Mouse (Mus musculus) lung, postnatal 36 days (tissue): ENCODE results near the gene Snx30.

Source experiments
- DNase-seq: peaks from one replicate; pipeline ENCODE4 v3.0.0; 2022; ENCODE audit warnings: mixed read lengths

Gene Snx30

DNA sequence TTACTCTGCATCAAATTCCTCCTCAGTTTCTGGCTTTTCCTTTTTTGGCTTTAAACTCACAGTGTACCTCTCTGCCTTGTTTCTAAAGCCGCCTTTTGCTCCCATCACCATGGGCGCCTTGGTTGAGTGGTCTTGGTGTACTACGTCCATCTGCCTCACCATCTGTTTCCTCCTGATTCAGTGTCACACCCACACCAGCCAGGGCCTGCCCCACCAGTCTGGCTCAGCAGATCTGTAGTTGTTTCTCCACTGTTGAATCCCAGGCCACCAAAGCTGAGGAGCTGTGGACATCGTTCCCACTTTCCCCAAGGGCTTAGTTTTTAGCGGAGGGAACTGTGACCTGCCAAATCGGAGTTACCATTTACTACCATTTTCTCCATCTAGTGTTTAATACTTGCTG, 20.0 kb downstream of the Snx30 start:
- no peak for DNase-seq

DNA sequence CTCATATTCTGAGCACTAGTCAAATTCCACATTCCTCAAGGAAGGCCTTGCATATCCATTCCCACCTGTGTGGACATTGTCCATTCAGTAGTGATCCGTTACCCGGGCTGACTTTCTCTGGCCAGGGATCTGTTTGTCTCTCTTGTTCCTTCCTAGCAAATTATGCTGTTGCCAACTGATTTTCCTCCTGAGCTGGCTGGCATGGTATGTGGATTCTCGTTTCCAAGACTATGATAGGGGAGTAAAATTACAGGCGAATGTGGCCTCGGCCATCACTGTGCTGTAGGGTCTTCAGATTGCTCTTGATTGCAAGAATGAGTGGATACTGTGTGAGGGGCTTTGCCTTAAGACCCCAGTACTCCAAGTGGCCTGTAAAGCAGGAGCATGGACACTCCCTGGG, 20.7 kb downstream of the Snx30 start:
- DNase-seq = no peak

DNA sequence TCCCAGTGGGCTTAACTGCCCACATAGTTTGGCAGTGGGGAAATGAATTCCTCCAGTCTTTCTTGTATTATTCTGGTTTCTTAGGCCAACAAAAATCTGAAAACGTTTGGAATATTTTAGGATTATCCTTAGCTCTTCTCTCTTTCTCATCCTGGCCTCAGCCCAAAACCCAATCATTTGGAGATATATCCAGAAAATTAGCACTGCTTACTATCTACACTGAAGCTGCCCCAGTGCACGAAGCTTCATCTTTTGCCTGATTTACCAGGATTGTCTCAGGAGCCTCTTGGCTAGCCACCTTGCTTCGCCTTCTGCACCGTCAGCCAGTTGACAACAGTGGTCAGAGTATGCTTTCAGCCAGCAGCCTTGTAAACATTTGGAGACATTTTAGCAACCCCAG, 23.4 kb downstream of the Snx30 start:
- no peak for DNase-seq

DNA sequence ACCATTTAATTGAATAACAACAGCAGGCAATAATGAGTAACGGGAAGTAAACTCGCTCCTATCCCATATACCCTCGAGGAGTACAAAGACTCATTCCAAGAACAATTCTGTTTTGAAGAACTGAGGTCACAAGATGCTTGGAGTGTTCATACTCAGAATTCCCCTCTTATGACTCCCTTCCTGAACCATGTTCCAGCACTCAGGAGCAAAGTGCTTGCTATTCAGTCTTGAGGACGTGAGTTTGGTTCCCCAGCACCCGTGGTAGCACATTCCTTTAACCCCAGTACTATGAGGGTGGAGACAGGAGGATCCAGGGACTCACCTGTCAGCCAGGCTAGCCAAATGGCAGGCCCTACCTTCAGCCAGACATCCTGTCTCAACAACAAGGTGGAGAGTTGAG, 25.4 kb downstream of the Snx30 start:
- DNase-seq = peak; percentile 74

DNA sequence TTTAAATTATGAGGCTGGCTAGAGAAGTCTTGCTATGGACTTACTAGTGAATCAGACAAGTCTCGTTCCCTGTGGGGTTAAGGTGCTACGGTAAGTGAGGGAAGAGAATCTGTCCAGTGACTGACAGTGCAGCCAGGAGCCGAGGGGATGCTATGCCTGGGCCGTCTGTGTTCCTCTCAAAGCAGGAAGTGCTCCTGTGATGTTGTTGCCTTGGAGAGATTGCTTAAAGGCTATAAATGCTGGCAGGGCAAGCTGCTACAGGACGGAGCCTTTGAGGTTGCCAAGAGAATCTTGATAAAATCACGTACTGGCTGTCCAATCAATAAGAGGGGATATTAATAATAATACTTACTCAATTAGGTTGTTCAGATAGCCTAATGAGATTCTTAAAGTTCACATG, 27.2 kb downstream of the Snx30 start:
- DNase-seq = no peak

DNA sequence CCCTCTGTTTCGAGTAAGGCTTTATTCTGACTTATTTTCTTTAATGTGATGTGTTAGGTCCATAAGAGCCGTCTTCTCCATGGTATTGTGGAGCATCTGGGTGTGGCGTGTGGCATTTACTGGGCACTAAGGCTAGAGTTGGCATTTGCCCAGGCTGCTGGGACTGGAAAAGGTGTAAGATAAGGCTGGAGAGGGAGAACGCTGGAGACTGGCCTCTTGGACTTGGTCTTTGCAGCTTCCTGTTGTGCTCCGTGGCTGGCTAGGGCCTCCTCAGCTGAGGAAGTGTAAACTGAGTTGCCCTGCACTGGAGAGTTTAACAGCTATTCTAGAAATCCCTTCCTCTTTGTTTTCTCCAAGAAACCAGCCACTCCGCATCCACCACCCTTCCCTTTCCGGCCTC, 32.0 kb downstream of the Snx30 start:
- DNase-seq = peak; percentile 73

DNA sequence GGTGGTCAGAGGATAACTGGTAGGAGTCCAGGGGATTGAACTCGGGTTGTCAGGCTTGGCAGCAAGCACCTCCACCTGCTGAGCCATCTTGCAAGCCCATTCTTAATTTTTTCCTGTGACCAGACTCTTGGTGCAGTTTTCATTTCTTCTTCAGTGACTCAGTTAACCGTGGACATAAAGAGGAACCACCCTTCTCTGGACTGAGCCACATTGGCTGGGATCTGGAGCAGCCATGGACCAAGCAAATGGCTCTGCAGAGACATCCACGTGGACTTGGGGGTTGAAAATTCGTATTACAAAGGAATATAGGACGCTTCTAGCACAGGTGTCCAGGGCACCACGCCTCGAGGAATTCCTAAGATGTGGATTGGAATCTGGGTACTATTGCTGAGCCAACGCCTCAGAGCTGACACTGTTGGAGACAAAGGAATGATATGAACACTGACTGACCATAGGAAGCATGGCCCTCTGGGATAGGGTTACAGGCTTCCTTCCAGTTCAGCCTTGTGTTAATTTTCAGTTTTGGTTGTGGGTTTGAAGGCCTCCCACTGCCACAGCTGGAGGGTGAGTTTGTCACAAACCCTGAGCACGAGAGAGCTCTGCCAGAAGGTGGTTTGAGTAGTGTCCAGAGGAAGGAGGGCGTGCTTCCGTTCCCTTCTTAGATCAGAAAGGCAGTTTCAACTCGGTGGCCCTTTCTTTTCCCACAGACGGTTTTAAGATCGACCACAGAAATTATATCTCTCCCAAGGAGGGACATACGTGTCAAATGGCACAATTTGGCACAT, 39.0 kb downstream of the Snx30 start:
- DNase-seq = no peak

DNA sequence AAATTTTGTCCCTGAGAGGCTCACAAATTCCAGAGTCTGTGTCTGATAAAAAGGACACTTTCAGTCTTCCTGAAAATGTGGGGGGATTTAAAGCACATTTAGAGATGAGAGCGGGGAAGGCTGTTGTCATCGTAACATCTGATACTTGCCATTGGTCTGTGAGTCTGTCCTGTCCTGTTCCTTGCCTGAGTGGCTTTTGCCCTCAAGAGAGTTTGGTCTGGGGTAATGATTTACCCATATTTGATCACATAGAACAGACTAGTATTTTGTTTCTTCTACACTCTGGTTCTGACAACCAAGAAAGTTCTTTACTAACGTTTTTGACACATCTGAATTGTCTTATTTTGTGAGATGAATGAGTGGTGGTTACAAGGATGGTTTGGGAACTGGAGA, 39.6 kb downstream of the Snx30 start:
- DNase-seq = no peak

DNA sequence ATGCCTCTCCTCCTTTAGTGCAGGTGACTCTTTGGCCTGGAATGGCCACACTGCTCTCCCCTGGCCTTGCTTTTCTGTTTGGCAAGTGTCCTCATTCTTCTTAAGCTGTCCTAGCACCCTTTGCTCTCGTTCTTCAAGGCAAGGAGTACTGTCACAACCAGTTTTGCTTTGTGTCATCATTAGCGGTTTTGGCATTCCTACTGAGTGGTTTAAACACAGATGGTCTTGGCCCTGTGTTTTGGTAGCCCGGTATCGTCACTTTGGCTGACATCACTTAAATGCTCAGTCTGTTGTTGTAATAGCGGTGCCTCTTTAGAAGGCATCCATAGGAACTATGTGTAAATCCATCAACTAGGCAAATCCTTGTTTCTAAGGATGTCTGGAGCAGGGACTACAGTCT, 41.8 kb downstream of the Snx30 start:
- no peak for DNase-seq

DNA sequence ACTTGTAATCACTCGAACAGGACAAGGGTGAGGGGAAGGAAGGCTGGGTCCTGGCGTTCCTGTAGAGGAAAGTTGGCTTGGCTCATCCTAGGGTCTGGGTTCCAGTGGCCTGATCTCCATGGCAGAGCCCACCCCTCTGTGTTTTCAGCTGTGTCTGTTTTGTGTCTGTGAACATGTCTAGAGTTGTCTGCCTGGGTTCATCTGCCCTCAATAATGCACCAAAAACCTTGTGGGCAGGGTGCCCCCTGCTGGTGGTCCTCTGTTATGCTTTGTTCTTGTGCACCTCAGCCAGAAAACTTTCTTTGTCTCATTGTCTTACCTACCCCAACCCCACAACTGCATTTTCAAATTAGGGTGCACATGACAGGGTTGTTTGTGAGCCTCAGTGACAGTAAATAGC, 44.5 kb downstream of the Snx30 start:
- DNase-seq = peak; percentile 88

DNA sequence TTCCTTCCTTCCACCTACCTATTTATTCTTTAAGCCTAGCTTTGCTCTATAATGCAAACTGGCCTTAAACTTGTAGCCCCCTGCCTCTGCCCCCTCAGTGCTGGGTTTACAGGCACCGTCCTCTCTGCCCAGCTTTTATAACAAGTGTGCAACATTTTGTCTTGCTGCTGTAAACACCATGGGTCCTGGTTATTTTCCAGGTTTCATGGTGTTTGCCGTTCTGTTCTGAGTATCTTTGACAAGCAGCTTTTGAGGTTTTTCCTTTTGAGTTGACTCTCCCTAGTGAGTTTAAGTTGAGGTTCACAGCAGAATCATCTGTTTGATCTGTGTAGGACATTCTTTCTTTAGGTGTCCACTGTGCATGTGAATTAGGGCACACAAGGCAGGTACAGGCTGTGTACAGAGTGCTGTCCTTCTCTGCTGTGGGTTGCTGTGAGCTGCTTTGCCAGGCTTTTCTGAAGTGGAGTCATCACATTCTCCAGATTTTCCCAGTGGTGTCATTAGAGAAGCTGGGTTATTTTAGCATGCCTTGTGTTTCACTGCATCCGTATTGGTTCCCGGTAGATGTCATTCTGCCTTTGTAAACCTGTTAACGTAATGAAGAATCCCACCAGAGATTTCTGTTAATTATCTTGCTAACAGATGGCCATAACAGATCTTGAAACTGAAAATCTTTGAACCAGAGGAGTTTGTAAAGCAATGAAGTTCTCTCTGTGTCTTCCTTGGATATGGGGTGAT, 45.4 kb downstream of the Snx30 start:
- DNase-seq = no peak

DNA sequence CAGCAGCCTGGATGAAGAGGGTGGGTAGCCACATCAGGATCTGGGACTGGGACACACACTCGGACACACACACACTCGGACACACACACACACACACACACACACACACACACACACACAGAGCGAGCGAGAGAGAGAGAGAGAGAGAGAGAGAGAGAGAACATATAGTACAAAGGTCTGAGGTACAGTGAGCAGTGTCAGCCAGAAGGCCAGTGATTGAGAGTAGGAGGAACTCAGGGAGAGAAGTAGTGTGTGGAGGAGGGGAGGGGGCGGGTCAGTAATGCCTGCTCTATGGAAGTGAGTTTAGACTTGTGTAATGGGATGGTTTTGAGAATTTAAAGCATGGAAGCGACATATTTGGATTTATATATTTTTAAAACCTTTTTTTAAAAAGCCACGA, 47.5 kb downstream of the Snx30 start:
- no peak for DNase-seq

DNA sequence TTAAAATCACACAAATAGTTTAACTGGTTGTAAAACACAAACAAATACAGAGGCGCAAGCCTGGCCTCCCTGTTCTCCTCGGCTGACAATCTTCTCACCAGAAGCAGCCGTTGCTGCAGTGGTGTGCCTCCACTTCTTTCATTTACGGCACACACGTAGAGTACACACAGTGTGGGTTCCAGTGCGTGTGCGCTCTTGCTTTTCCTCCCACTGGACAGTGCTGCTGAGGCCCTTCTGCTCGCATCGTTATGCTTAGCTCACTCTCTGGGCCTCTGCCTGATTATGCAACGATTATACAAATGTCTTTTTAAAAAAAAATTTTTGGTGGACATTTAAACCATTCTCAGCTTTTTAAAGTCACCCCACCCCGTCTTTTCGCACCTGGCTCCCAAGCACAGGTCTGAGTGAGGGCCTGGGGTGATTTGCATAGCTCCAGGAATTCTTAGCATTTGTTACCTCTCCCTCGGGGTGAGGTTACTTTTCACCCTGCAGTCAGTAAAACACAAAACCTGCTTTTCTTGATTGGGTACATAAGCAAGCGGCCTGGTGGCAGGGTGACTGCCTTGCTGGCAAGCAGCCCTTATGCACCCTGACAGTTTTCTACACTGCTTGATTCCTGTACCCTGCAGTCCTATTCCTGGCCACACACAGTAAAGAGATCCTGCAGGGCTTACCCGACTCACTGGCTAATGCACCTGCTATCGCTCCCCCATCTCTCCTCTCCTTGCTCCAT, 54.2 kb downstream of the Snx30 start:
- DNase-seq = peak; percentile 50

DNA sequence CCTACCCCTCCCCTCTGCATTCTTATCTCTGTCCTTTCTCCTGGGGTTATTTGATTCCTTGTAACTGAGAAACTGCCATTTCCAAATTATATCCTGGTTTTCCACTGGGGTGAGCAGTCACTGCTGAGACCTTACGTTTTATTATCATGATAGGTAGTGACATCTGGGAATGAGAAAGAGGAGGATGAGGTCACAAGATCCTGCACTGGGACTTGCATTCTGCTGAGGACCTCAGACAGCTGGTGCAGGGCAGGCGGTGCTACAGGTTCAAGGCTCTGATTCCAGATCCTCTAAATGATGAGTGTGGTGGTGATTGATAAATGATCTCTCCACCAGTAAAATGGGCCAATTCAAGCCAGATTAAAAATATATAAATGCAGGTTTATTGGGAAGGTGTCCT, 54.8 kb downstream of the Snx30 start:
- no peak for DNase-seq

DNA sequence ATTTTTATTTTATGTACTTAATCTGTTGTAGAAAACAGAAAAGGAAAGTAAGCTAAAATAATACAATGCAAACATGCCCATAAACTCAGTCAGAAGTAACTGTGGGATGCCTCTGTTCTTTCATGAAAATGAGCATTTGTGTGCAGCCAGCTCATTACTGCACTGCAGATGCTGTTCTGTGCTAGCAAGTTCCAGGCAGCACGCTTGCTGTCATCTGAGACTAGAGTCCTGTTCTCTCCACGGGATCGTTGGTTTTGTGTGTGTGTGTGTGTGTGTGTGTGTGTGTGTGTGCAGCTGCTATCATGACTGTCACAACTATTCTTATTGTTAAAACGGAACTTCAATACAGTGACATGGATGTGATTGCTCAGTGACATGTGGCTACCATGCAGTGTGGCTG, 56.2 kb downstream of the Snx30 start:
- DNase-seq = no peak

DNA sequence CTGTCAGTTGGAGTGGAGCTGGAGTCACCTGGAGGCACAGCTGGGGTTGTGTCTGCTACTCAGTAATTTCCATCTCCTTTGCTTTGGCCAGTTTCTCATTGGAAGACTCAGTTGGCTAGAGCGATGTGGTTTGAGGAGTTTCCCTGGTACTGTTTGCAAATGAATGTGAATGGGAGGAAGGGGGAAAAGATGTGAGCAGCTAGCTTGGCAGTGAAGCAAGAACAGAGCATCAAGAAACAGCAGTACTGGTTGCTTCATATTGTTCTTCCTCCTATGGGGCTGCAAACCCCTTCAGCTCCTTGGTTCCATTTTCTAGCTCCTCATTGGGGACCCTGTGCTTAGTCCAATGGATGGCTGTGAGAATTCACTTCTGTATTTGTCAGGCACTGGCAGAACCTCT, 56.7 kb downstream of the Snx30 start:
- no peak for DNase-seq

DNA sequence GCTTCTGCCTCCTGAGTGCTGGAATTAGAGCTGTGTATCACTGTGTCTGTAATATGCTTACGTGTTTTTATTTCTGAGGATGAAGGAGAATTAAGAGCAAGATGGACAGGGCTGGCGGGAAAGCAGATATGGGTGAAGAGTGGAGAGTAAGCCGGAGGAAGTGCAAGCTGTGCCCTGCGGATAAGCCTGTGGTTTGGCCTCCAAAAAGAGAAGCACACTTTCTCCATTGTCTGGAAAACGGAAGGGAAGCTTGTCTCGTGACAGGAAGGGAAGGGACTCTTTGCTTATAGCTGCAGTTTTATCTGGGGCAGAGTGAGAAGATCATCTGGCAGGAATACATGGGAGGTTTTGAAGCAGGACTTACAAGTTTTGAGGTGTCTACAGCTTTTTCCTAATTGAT, 58.2 kb downstream of the Snx30 start:
- peak; percentile 68 for DNase-seq

DNA sequence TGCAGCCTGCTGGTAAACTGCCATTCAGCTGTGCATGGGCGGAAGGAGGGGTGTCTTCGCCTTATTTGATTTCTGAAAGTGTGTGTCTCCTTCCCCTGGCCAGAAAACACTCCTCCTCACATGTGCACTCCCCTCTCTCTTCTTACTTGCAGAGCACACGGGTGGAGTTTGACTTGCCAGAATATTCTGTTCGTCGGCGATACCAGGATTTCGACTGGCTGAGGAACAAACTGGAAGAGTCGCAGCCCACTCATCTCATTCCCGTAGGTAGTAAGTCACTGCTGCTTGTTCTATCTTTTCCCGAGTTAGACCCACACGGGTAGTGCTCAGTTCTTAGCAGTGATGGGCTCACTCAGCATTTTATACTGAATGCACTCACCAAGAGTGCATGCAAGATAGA, 62.4 kb downstream of the Snx30 start:
- no peak for DNase-seq

DNA sequence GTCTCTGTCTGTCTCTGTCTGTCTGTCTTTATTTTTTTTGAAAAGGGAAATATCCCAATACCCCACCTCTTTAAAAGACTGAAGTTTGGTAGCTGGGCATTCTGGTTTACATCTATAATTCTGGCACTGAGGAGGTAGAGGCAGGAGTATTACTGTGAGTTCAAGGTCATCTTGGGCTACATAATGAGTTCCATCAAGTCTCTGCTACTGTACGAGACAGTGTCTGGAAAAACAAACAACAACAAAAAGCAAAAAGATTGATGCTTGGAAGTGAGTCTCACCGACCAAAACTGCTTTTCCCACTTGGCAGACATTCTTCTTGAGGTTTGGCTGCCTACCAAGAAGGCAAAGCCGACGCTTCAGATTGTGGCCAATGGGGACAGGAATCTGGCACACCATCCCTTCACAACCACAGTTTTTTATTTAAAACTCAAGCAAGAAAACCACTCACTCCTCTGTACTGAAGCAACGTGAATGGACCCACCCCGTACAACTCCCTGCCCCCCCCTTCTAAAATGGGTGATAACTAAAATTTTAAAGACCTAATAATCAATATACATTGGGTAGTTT, 63.9 kb downstream of the Snx30 start:
- DNase-seq = peak; percentile 54

DNA sequence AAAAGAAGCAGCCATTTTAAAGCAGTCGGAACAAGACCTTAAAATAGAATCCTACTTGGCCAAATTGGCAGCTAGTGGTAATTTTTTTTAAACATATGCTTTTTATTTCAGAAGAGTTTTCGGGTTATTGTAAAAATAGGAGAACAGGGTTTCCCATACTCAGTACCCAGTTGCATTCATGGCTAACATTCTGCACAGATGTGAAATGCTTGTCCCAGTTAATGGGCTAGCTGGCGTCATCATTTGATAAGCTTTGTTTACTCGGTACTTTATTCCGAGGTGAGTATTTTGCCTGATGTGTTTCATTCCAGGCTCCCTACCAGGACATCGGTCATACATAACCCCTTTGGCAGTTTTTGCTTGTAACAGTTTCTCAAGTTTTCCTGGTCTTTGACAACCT, 64.8 kb downstream of the Snx30 start:
- no peak for DNase-seq

DNA sequence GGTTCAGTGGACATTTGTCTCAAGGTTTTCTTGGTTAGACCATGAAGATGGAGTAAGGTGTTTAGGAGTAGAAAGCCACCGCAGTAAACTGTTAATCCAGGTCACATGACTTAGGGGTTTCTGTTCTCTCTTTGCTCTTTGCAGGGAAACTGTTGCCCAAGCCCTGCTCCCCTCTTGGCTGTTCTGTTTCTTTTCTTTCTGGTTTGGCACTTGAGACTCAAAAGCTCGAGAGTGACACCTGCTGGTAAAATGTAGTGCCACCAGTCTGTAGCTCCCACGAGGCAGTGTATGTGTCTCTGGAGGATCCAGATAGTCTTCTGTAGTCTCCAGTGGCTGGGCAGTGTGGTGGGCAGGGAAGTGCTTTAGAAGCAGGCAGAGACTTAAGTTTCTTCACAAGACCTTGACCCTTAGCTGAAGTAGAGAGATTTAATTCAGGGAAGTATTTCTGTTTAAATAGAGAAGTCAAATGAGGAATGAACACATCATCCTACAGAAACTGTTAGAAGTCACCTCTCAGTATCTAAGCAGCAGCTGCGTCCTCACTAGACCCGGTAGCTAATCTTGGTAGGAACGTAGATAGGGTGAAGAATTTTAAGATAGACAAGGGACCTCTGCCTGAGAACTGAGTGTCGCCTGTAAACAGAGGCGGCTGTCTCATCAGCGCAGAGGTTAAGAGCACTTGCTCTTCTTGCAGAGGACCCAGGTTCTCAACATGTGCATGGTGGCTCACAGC, 65.4 kb downstream of the Snx30 start:
- peak; percentile 93 for DNase-seq

DNA sequence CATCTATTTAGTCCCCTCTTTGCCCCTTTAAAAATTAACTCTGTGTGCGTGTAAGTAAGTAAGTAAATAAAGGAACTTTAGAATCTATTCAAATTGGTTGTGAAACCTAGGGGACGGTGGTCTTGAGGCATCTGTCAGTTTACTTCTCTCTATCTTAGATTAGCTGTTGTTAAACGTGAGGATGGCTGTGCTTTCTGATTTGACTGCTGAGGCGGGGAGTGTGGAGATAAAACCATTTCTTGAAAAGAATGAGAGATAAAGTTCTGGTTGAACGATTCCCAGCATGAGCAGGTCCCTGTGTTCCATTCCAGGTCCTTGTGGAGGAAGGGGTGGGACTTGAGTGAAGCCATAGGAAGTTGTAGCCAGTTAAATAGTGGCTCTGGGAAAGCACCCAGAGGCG, 67.6 kb downstream of the Snx30 start:
- DNase-seq = no peak

DNA sequence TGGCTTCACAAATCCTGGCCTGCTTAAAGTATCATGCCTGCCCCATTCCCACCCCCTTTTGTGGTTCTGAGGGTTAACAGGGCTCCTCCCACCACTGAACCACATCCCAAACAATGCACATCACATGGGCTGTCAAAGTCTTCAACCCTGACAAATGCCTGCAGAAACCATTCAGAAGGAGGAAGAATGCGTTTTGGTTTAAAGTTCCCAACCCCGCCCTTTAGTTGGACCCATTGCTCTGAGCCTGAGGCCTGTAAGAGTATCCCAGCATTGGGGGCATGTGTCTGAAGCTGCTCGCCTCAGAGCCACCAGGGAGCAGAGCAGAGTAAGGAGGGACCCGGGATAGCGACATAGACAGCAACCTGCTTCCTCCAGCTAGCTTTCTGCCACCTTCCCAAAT, 68.2 kb downstream of the Snx30 start:
- DNase-seq = peak; percentile 18
